Mouse (Mus musculus) heart, postnatal 0 days (tissue): ENCODE results near the gene Akap10.

Experiments used
- CTCF ChIP-seq: IDR thresholded peaks from 2 replicates; pipeline ENCODE4 v1.5.1; 2016; ENCODE audit warnings: antibody characterized with exemption, control low read depth, low read depth
- EP300 ChIP-seq: IDR thresholded peaks from 2 replicates; pipeline ENCODE4 v1.6.1; 2016; ENCODE audit warnings: antibody characterized with exemption, low read depth

DNA sequence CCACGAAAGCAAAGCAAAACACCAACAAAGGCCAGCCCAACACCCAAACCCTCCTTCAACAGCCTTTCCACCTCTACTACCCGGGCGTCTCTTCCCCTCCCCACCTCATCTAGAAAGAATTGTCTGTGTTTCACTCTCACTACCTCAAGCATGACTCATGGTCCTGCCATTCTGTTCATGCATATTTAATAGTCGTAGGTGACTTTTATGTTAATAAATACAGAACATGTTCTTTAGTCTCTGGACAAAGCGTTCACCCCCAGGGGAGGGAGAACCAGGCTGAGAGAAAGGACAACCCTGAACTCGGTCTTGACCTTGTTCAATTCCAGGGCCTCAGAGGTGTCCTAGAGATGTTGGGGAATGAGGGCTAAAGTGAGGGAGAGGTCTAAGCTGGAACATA lies 25.1 kb upstream of the Akap10 start:
- TF ChIP-seq CTCF (no peak), EP300 (no peak)
